Mouse (Mus musculus) heart, adult 2 months (tissue): ENCODE measurements around the gene Anapc16. TPM values are rescaled to one million over a fixed set of nuclear protein-coding genes. Genes with fewer than 3 reads are reported as not detected.
A peak's percentile ranks its signal among the peaks of the same experiment; 100 is the strongest.

ENCODE experiments used
- DNase-seq, 2 experiments: peaks; one replicate each; pipeline ENCODE4 v3.0.0; 2021
- H3K27ac ChIP-seq: fragments of 200-600 bp; 2 replicates; pipeline ENCODE4 v1.8.1; 2022
- H3K27me3 ChIP-seq: fragments of 200-500 bp; 2 replicates; pipeline ENCODE4 v1.6.1; 2012; ENCODE audit warnings: mild to moderate bottlenecking, low read length, inconsistent platforms, mixed read lengths; ENCODE audit not compliant: control insufficient read depth, insufficient read depth
- H3K36me3 ChIP-seq: fragments of 200-500 bp; 2 replicates; pipeline ENCODE4 v1.6.1; 2012; ENCODE audit warnings: low read length, inconsistent platforms; ENCODE audit not compliant: control insufficient read depth, insufficient read depth
- H3K4me1 ChIP-seq: fragments of 200-500 bp; 2 replicates; pipeline ENCODE4 v1.6.1; 2011; ENCODE audit warnings: low read length; ENCODE audit not compliant: control insufficient read depth, insufficient read depth
- H3K4me3 ChIP-seq: fragments of 200-600 bp; 2 replicates; pipeline ENCODE4 v1.8.1; 2022
- H3K79me2 ChIP-seq: fragments of 200-500 bp; replicated peaks from 2 replicates; pipeline ENCODE4 v1.6.1; 2012; ENCODE audit warnings: mild to moderate bottlenecking, inconsistent platforms, low read length, moderate library complexity, mixed read lengths; ENCODE audit not compliant: control insufficient read depth, insufficient read depth
- H3K9ac ChIP-seq: fragments of 200-500 bp; 2 replicates; pipeline ENCODE4 v1.6.1; 2012; ENCODE audit warnings: low read depth, mild to moderate bottlenecking, control low read depth, inconsistent platforms, low read length, mixed read lengths
- CTCF ChIP-seq: fragments of 200-600 bp; IDR thresholded peaks from 2 replicates; pipeline ENCODE4 v1.8.1; 2022; ENCODE audit warnings: antibody characterized with exemption, mild to moderate bottlenecking, moderate library complexity
- EP300 ChIP-seq: fragments of 200-500 bp; IDR thresholded peaks from 2 replicates; pipeline ENCODE4 v1.6.1; 2011; ENCODE audit warnings: low read depth, low read length, control low read depth; ENCODE audit not compliant: insufficient read depth
- POLR2A ChIP-seq: fragments of 200-500 bp; IDR thresholded peaks from 2 replicates; pipeline ENCODE4 v1.6.1; 2011; ENCODE audit warnings: mild to moderate bottlenecking, low read depth, low read length, control low read depth; ENCODE audit not compliant: insufficient read depth
- WGBS: fragments of 180-500 bp; shearing (Covaris S2); methylation state at CpG from one replicate; pipeline ENCODE4 v1.1.7; 2018; 5-methylcytosine and 5-hydroxymethylcytosine counted together
- intact Hi-C: fragments of 180-260 bp; cut with DNase I; formaldehyde crosslinking; loops from one replicate; pipeline ENCODE4 v1.15.1; 2025
- polyA plus RNA-seq: library from polyadenylated mRNA; depleted of rRNA; stranded (reverse); fragments of >200 nt; gene quantifications from 2 replicates; pipeline ENCODE4 v1.2.3, GENCODE M21; 2012
- total RNA-seq, 2 experiments: library from RNA; stranded (reverse); gene quantifications; 2 replicates each; pipeline ENCODE4 v1.2.3; 2021

Anapc16 gene
- total and polyA plus RNA-seq, 3 experiments = 58.6 to 90.3 (median 70.1) TPM

DNA sequence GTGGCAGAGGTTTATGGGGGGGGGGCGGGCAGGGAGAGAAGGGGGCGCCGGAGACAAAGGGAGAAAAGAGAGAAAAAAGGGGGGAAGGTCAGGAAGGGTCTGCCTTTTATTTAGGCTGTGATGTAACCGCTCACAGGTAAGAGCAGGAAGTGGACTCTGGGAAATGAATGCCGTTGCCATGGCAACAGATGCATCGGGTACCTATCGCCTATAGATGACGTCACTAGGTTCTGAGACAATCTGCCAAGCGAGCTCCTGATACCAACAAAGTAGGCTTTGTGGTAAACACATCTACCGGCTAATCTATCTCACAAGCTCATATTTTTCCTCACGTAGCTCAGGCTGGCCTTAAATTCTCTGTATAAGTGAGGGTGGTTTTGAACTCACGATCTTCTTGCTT lies 43.4 kb downstream of the Anapc16 start:
- Histone ChIP-seq H3K9ac (no peak overlapping the region), H3K27me3 (no peaks in the 10 kb centered on the region), H3K36me3 (peaks cover 2% of the 10 kb centered on the region; the same call in 1 of the 2 replicates), H3K27ac (no peak overlapping the region), H3K79me2 (no peaks in the 10 kb centered on the region), H3K4me3 (no peak overlapping the region), H3K4me1 (peaks cover 10% of the 10 kb centered on the region)
- 87% methylated on average over 12 of the region's 12 CpGs for WGBS
- TF ChIP-seq CTCF = no peak
- no peak for TF ChIP-seq EP300
- TF ChIP-seq POLR2A = no peak
- intact Hi-C loops = no loop called here
- no peak for DNase-seq

DNA sequence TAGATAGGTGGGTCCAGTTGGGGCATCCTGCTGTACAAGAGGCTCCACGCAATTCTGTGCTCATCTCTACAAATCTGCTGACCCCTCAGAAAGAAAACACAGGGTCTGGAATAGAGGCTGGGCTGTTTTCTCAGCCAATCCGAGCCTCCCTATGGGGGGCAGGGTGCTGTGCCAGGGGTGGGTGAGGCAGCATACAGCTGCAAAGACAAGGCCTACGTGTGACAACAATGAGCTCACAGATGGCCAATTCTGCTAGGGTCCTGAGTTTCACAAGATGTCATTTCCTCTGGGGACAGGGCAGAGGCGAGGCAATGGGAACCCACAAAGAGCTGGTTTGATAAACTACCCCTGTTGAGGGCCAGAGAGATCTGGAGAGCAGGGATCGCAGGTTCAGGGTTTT lies 44.5 kb downstream of the Anapc16 start:
- no peak for TF ChIP-seq EP300
- no peak for TF ChIP-seq POLR2A
- TF ChIP-seq CTCF = no peak
- Histone ChIP-seq H3K27ac (peak overlapping the region; percentile 83), H3K9ac (peak overlapping the region; percentile 32), H3K4me1 (peaks cover 10% of the 10 kb centered on the region), H3K27me3 (no peaks in the 10 kb centered on the region), H3K36me3 (peaks cover 2% of the 10 kb centered on the region; the same call in 1 of the 2 replicates), H3K4me3 (no peak overlapping the region), H3K79me2 (no peaks in the 10 kb centered on the region)
- intact Hi-C loops = no loop called here
- WGBS = 45% methylated on average over 5 of the region's 5 CpGs
- DNase-seq = no peak

DNA sequence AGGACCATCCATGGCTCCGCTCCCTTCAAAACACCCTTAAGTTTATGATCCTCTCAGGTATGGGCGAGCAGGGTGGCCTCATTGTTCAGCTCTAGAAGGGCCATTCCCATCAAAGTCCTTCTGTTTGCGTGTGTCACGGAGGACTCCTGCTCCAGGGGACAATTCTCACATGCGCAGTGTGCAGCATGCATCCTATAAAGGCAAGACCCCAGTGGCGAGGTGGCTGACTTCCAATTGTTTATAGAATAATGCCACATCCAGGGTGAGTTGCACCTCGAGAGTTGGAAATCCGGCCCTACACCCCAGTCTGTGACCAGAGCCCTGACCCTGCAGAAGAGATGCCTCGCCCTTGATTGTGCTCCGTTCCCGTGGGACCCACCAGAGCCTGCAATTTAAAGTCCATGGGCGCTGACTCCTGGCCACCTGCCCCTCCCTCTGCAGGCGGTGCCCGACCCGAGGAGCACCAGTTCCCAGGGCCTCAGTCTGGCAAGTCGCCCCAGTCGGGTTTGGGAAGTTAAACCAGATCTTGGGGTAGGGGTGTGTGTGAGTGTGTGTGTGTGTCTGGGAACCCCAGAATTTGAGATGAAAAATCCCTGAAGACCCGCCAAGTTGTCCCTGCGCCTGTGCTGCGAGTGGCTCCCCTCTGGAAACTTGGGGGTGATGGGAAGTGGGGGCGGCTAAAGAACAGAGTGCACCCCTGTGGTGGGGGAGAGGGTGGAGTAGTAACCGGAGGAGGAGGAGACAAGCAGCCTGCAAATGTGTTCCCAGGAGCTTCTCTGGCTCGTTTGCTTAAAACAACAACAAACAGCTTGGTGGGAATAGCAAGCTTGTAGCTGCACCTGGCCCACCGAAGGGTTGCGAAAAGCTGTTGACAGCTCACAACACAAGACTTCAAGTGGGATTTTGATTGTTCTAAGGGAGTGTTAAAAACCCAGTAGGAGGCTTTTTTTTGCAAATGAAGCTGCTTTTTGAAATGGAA lies 45.5 kb downstream of the Anapc16 start:
- H3K9ac ChIP-seq = no peak overlapping the region
- peaks cover 13% of the 10 kb centered on the region for H3K4me1 ChIP-seq
- H3K27me3 ChIP-seq = no peaks in the 10 kb centered on the region
- H3K79me2 ChIP-seq = no peaks in the 10 kb centered on the region
- 43% methylated on average over 25 of the region's 25 CpGs for WGBS
- no peak overlapping the region for H3K4me3 ChIP-seq
- intact Hi-C loops = loop anchor here (1.0 kb wide), 1 partner anchor 17 kb away; no protein-coding TSS in a partner anchor
- peaks cover 2% of the 10 kb centered on the region; the same call in 1 of the 2 replicates for H3K36me3 ChIP-seq
- TF ChIP-seq POLR2A (peak; percentile 66), EP300 (0 out of 2 replicates have a peak, but pooled peaks have one; percentile 70), CTCF (no peak)
- H3K27ac ChIP-seq = peak overlapping the region; percentile 83
- DNase-seq = peak; percentile 80 to 83

DNA sequence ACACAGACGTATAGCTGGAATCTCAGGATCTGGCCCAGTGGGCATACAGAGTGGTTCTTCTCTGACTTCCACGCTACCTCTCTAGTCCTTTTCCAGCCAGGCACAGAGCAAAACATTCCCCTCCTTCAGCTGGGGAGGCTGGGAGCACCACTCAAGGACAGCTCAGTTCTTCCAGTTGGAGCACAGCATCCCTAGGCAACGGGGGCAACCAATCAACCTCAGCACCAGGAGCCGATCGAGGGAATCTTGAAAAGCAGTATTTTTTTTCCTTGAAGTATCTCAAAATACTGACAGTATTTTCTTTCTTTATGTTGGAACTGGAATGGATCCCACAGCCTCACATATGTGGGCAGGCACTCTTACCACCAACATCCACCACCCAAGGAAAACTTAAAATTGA lies 46.3 kb downstream of the Anapc16 start:
- peak overlapping the region; percentile 83 for H3K27ac ChIP-seq
- no peak overlapping the region for H3K9ac ChIP-seq
- H3K79me2 ChIP-seq = no peaks in the 10 kb centered on the region
- 90% methylated on average over 5 of the region's 5 CpGs for WGBS
- DNase-seq = no peak
- peaks cover 13% of the 10 kb centered on the region for H3K4me1 ChIP-seq
- intact Hi-C loops = loop anchor here (1.0 kb wide), 1 partner anchor 18 kb away; no protein-coding TSS in a partner anchor
- H3K4me3 ChIP-seq = no peak overlapping the region
- no peak for TF ChIP-seq EP300
- TF ChIP-seq CTCF = no peak
- no peak for TF ChIP-seq POLR2A
- H3K27me3 ChIP-seq = no peaks in the 10 kb centered on the region
- peaks cover 2% of the 10 kb centered on the region; the same call in 1 of the 2 replicates for H3K36me3 ChIP-seq

DNA sequence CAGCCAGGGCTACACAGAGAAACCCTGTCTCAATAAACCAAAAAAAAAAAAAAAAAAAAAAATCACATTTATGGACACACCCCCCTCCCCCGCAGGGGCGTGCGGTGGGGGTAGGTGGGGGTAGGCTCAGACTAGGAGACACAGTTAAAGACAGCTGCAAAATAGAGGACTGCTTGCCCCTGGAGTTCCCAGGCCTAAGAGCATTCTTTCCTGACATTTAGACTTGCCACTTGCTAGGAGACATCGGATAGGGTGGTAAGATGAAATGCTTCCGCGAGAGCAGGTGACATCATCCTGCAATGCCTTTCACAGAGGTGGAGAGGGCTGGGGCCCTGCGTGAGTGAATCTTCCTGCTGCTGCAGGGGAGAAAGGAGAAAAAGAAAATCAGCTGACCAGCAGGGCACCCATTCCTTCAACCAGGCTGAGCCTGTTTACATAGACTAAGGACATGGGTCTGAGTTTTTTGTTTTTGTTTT lies 49.3 kb downstream of the Anapc16 start:
- 40% methylated on average over 7 of the region's 7 CpGs for WGBS
- TF ChIP-seq CTCF = no peak
- no peak for TF ChIP-seq POLR2A
- TF ChIP-seq EP300 = no peak
- H3K36me3 ChIP-seq = peaks cover 11% of the 10 kb centered on the region
- no peaks in the 10 kb centered on the region for H3K27me3 ChIP-seq
- intact Hi-C loops = loop anchor here (5.0 kb wide), 1 partner anchor 39 kb away; no protein-coding TSS in a partner anchor
- no peak overlapping the region for H3K4me3 ChIP-seq
- DNase-seq = peak in 1 of 2 experiments; percentile 38
- H3K9ac ChIP-seq = no peak overlapping the region
- peaks cover 14% of the 10 kb centered on the region for H3K4me1 ChIP-seq
- peak overlapping the region; percentile 97 for H3K27ac ChIP-seq
- H3K79me2 ChIP-seq = peaks cover 3% of the 10 kb centered on the region; the same call in 1 of the 2 replicates
